Mouse (Mus musculus) heart, embryonic 16.5 days (tissue): ENCODE measurements at regions not wholly inside any gene's neighbourhood (a gene's known extent, or its start where the extent isn't known, plus 50 kb on each side); places are given as distances from the start of the nearest gene placed in this dataset.

Experiments used
- ATAC-seq: fragments of 200-750 bp; cut with Nextera tagmentation; replicated peaks from 2 replicates; pipeline ENCODE4 v1.8.0; 2017; ENCODE audit warnings: moderate number of reproducible peaks; ENCODE audit not compliant: insufficient read depth, low FRiP score; ENCODE audit errors: extremely low read depth
- H3K27ac ChIP-seq: fragments of 300-500 bp; sonication (generic); 2 replicates; pipeline ENCODE4 v1.5.1; 2014; ENCODE audit warnings: mild to moderate bottlenecking, low read length, control low read depth, moderate library complexity
- H3K27me3 ChIP-seq: fragments of 300-500 bp; sonication (generic); 2 replicates; pipeline ENCODE4 v1.6.1; 2014; ENCODE audit warnings: low read length, mixed read lengths; ENCODE audit not compliant: control insufficient read depth, insufficient read depth
- H3K36me3 ChIP-seq: fragments of 300-500 bp; sonication (generic); 2 replicates; pipeline ENCODE4 v1.6.1; 2014; ENCODE audit not compliant: control insufficient read depth, insufficient read depth
- H3K4me1 ChIP-seq: fragments of 300-500 bp; sonication (generic); 2 replicates; pipeline ENCODE4 v1.6.1; 2014; ENCODE audit warnings: low read length, mixed read lengths; ENCODE audit not compliant: control insufficient read depth, insufficient read depth
- H3K4me2 ChIP-seq: fragments of 300-500 bp; sonication (generic); 2 replicates; pipeline ENCODE4 v1.6.1; 2014; ENCODE audit warnings: low read depth, mild to moderate bottlenecking, control low read depth, low read length
- H3K4me3 ChIP-seq: fragments of 300-500 bp; sonication (generic); 2 replicates; pipeline ENCODE4 v1.5.1; 2014; ENCODE audit warnings: mild to moderate bottlenecking, control low read depth, low read length
- H3K9ac ChIP-seq: fragments of 300-500 bp; sonication (generic); 2 replicates; pipeline ENCODE4 v1.6.1; 2014; ENCODE audit warnings: low read length, control low read depth
- H3K9me3 ChIP-seq: fragments of 300-500 bp; sonication (generic); replicated peaks from 2 replicates; pipeline ENCODE4 v1.6.1; 2016; ENCODE audit warnings: low read length; ENCODE audit not compliant: control insufficient read depth
- WGBS: fragments of 180-500 bp; shearing (Covaris S2); extraction: QIAGEN DNeasy Blood & Tissue Kit; methylation state at CpG from one replicate; pipeline ENCODE4 v1.1.7; 2014; 5-methylcytosine and 5-hydroxymethylcytosine counted together

DNA sequence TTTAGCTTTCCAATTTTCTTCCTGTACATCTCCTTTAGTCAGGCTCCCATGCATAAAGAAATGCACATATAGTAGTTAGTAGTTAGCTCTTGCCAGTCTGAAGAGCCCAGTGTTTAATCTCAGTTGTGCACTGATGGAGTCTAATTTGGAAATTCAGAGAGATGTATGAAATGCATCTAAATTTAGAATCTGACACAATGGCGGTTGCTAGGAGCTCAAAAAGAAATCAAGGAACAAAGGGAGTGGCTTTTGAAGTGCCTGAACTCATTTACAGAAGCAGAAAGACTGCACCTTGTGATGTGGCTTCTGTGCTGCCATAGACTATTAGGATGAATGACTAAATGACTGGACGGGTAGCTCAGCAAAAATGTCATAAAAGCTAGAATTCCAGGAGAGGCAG lies 916.3 kb downstream of the Rps29 start:
- H3K27ac ChIP-seq, result peak overlapping the region; percentile 49
- H3K4me2 ChIP-seq, result no peak overlapping the region
- no peaks in the 10 kb centered on the region for H3K27me3 ChIP-seq
- peak; percentile 80 for ATAC-seq
- H3K36me3 ChIP-seq, result no peaks in the 10 kb centered on the region
- no peak overlapping the region for H3K4me3 ChIP-seq
- H3K9ac ChIP-seq, result no peak overlapping the region
- no peaks in the 10 kb centered on the region for H3K4me1 ChIP-seq
- no peaks in the 10 kb centered on the region for H3K9me3 ChIP-seq
- 47% methylated on average over 2 of the region's 2 CpGs for WGBS

DNA sequence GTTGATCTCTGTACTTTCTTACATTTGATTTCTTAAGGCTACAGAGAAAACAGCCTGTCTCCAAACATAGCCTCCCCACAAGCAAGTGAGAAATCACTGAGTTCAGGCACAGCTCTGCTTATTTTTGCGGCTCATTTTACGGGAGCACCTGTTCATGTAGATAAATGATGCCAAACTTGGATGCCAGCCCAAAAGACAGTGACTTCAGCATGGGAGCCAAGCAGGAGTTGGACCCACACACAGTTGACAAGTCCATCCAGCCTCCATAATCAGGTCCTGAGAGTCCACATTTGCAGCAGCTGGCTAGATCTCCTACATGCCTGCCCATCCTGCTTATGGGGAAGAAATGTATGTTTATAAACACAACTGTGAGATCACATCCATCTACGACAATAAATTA lies 927.2 kb downstream of the Rps29 start:
- H3K4me3 ChIP-seq, result no peak overlapping the region
- WGBS, result 76% methylated on average over 3 of the region's 3 CpGs
- H3K4me1 ChIP-seq, result no peaks in the 10 kb centered on the region
- H3K27me3 ChIP-seq, result no peaks in the 10 kb centered on the region
- no peaks in the 10 kb centered on the region for H3K9me3 ChIP-seq
- H3K36me3 ChIP-seq, result no peaks in the 10 kb centered on the region
- H3K9ac ChIP-seq, result no peak overlapping the region
- H3K27ac ChIP-seq, result no peak overlapping the region
- ATAC-seq, result no peak
- no peak overlapping the region for H3K4me2 ChIP-seq

GRCm38 (mm10) chr12:68217091-68217490 lies 941.9 kb downstream of the Rps29 start:
- H3K27me3 ChIP-seq, result no peaks in the 10 kb centered on the region
- ATAC-seq, result no peak
- WGBS, result 60% methylated on average over 4 of the region's 4 CpGs

DNA sequence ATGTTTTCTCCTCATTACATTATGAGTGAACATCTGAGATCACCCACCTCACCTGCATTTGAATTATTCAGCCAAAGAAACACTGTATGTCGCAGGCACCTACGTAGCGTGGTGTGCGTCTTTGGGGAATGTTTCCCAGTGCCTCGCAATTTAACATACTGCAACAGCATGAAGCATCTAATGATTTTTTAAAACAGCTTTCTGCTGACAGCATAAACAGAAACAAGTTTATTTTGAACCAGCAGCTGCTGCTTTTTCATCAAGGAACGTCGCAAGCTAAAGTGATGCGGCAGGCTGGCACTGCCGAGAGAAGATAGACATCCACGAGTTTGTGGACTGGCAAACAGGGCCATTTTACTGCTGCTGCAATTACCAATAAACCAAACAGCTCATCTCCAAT lies 950.7 kb downstream of the Rps29 start:
- ATAC-seq, result no peak
- 89% methylated on average over 10 of the region's 10 CpGs for WGBS
- Histone ChIP-seq H3K36me3 (no peaks in the 10 kb centered on the region), H3K27ac (no peak overlapping the region), H3K27me3 (no peaks in the 10 kb centered on the region), H3K9me3 (no peaks in the 10 kb centered on the region), H3K4me1 (no peaks in the 10 kb centered on the region), H3K4me2 (no peak overlapping the region), H3K9ac (no peak overlapping the region), H3K4me3 (no peak overlapping the region)

More at GRCm38 (mm10) chr12:68217091-68217490, 941.9 kb downstream of the Rps29 start:
- Histone ChIP-seq H3K4me2 (no peak overlapping the region), H3K27ac (no peak overlapping the region), H3K9me3 (no peaks in the 10 kb centered on the region), H3K36me3 (no peaks in the 10 kb centered on the region), H3K4me1 (no peaks in the 10 kb centered on the region), H3K4me3 (no peak overlapping the region), H3K9ac (no peak overlapping the region)

DNA sequence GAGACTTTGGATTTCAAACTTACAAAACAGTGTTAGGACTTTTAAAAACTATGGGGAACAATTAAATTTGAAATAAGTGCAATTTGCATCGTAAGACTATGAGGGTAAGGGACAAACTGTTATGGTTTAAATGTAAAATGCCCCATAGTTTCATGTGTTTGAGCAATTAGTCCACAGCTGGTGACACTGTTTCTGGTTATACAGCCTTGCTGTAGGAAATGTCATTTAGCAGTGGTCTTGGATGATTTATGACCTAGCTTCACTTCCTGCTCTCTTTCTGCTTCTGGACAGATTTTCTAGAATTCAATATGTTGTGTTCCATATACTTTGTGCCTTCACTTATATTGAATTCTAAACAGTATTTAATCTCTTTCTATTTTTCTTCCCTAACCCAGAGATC lies 961.5 kb upstream of the Mdga2 start:
- Histone ChIP-seq H3K27ac (no peak overlapping the region), H3K4me1 (no peaks in the 10 kb centered on the region), H3K4me2 (no peak overlapping the region), H3K9ac (no peak overlapping the region), H3K4me3 (no peak overlapping the region), H3K27me3 (no peaks in the 10 kb centered on the region), H3K9me3 (no peaks in the 10 kb centered on the region), H3K36me3 (no peaks in the 10 kb centered on the region)
- no peak for ATAC-seq
- 64% methylated on average over 1 of the region's 1 CpGs for WGBS

- Histone ChIP-seq H3K9ac (no peak overlapping the region), H3K9me3 (no peaks in the 10 kb centered on the region), H3K27ac (no peak overlapping the region), H3K36me3 (no peaks in the 10 kb centered on the region), H3K27me3 (no peaks in the 10 kb centered on the region), H3K4me1 (no peaks in the 10 kb centered on the region), H3K4me3 (no peak overlapping the region), H3K4me2 (no peak overlapping the region)
- no peak for ATAC-seq
- 61% methylated on average over 2 of the region's 2 CpGs for WGBS
These were observed 939.0 kb upstream of the Mdga2 start for GRCm38 (mm10) chr12:68161317-68161716.

GRCm38 (mm10) chr12:68148066-68148465 lies 925.7 kb upstream of the Mdga2 start:
- Histone ChIP-seq H3K4me1 (no peaks in the 10 kb centered on the region), H3K9me3 (no peaks in the 10 kb centered on the region), H3K27me3 (no peaks in the 10 kb centered on the region), H3K27ac (no peak overlapping the region), H3K4me2 (no peak overlapping the region), H3K4me3 (no peak overlapping the region), H3K36me3 (no peaks in the 10 kb centered on the region), H3K9ac (no peak overlapping the region)
- no peak for ATAC-seq
- 35% methylated on average over 4 of the region's 4 CpGs for WGBS

- H3K4me2 ChIP-seq, result no peak overlapping the region
- 76% methylated on average over 6 of the region's 6 CpGs for WGBS
- H3K9me3 ChIP-seq, result no peaks in the 10 kb centered on the region
- H3K9ac ChIP-seq, result no peak overlapping the region
- no peak overlapping the region for H3K27ac ChIP-seq
- H3K4me1 ChIP-seq, result no peaks in the 10 kb centered on the region
- no peaks in the 10 kb centered on the region for H3K36me3 ChIP-seq
- H3K4me3 ChIP-seq, result no peak overlapping the region
- no peaks in the 10 kb centered on the region for H3K27me3 ChIP-seq
- ATAC-seq, result no peak
These were observed 917.5 kb upstream of the Mdga2 start for GRCm38 (mm10) chr12:68139831-68140230.

- H3K4me2 ChIP-seq, result no peak overlapping the region
- H3K9ac ChIP-seq, result no peak overlapping the region
- ATAC-seq, result no peak
- no peaks in the 10 kb centered on the region for H3K4me1 ChIP-seq
- no peaks in the 10 kb centered on the region for H3K9me3 ChIP-seq
- no peaks in the 10 kb centered on the region for H3K36me3 ChIP-seq
- no peaks in the 10 kb centered on the region for H3K27me3 ChIP-seq
- H3K4me3 ChIP-seq, result no peak overlapping the region
- no peak overlapping the region for H3K27ac ChIP-seq
These were observed 909.4 kb upstream of the Mdga2 start for GRCm38 (mm10) chr12:68131776-68132175.

DNA sequence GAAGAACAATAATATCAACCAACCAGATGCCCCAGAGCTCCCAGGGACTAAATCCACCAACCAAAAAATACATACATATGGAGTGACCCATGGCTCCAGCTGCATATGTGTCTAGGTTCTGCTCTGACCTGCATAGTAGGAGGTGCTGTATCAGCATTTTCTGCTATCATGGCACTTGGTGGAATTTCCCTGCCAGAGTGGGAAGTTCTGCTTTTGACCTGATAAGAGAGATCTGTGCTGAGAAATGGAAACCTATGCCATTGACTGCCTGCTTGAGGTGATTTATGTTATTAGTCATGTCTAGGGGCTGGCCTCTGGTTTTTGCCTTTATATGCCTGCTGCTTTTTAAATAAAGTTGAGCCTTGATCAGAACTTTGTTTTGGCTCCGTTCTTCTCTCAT lies 893.4 kb upstream of the Mdga2 start:
- no peak overlapping the region for H3K9ac ChIP-seq
- no peaks in the 10 kb centered on the region for H3K4me1 ChIP-seq
- H3K36me3 ChIP-seq, result no peaks in the 10 kb centered on the region
- 58% methylated on average over 1 of the region's 1 CpGs for WGBS
- no peak for ATAC-seq
- no peak overlapping the region for H3K27ac ChIP-seq
- H3K27me3 ChIP-seq, result no peaks in the 10 kb centered on the region
- H3K9me3 ChIP-seq, result no peaks in the 10 kb centered on the region
- H3K4me2 ChIP-seq, result no peak overlapping the region
- H3K4me3 ChIP-seq, result no peak overlapping the region
